Mouse (Mus musculus): Measurements from ENCODE around the gene Klk1b3.

Gene Klk1b3

GRCm38 (mm10) chr7:44246984-44247470, 49.0 kb downstream of the Klk1b3 start:
- POLR2A ChIA-PET: interaction anchor here (0.5 to 5.3 kb wide), 62 partner anchors 8 to 1968 kb away, joined by 3 to 67 read pairs (median 5); partner anchors contain the start of genes Emc10 (in 2 of the 4), Fam71e1 (in 2 of the 4), Gm36864 (in 2 of the 4) and Klk1 (in 2 of the 4)
- CTCF ChIA-PET: interaction anchor here in 2 of 4 experiments (0.6 to 1.7 kb wide), 5 partner anchors 16 to 314 kb away, joined by 3 read pairs; no protein-coding TSS in a partner anchor

GRCm38 (mm10) chr7:44247971-44248370, 50.0 kb downstream of the Klk1b3 start:
- CTCF ChIA-PET: no interaction called here
- POLR2A ChIA-PET: interaction anchor here in 2 of 4 experiments (1.1 to 5.3 kb wide), 10 partner anchors 12 to 103 kb away, joined by 4 to 67 read pairs (median 16); partner anchors contain the start of genes Gm36864 (in 2 of the 2), Klk1 (in 2 of the 2), Acp4 (in 1 of the 2) and Gm15517 (in 1 of the 2)

GRCm38 (mm10) chr7:44249248-44249647, 51.3 kb downstream of the Klk1b3 start:
- CTCF ChIA-PET: no interaction called here
- POLR2A ChIA-PET: interaction anchor here in 3 of 4 experiments (0.8 to 2.0 kb wide), 5 partner anchors 9 to 330 kb away, joined by 3 to 5 read pairs (median 3); no protein-coding TSS in a partner anchor

GRCm38 (mm10) chr7:44250732-44251275, 52.8 kb downstream of the Klk1b3 start:
- ChIA-PET CTCF (interaction anchor here in 1 of 4 experiments (1.0 kb wide), 1 partner anchor 322 kb away, joined by 3 read pairs; no protein-coding TSS in a partner anchor), POLR2A (interaction anchor here in 3 of 4 experiments (1.1 to 2.0 kb wide), 6 partner anchors 12 to 331 kb away, joined by 3 to 6 read pairs (median 3); partner anchors contain the start of gene Klk1b22 (in 1 of the 3))

Data from embryonic stem cell, embryonic (primary cell).